Mouse (Mus musculus): ENCODE results near the gene Drd1.
A peak's percentile ranks its signal among the peaks of the same experiment; 100 is the strongest.

Drd1 gene

GRCm38 (mm10) chr13:54072526-54073057 lies 17.1 kb upstream of the Drd1 start:
- DNase-seq, result no peak

- peak; percentile 60 for DNase-seq
Observed at GRCm38 (mm10) chr13:54071606-54072331, 16.3 kb upstream of the Drd1 start, which contains the start of gene Sfxn1. Gene Sfxn1 (plus strand): TSS chr13:54071869.

- no peak for DNase-seq
Observed at GRCm38 (mm10) chr13:54071011-54071410, 15.5 kb upstream of the Drd1 start.

- DNase-seq, result no peak
Observed at GRCm38 (mm10) chr13:54067617-54068166, 12.2 kb upstream of the Drd1 start.

GRCm38 (mm10) chr13:54066081-54066746 lies 10.7 kb upstream of the Drd1 start:
- DNase-seq, result no peak

GRCm38 (mm10) chr13:54063292-54063691 lies 7.8 kb upstream of the Drd1 start:
- DNase-seq, result peak; percentile 31

- DNase-seq, result no peak
Observed at GRCm38 (mm10) chr13:54062068-54062467, 6.6 kb upstream of the Drd1 start.

- no peak for DNase-seq
Observed at GRCm38 (mm10) chr13:54054962-54055361, 543 bp downstream of the Drd1 start.

- DNase-seq, result no peak
Observed at GRCm38 (mm10) chr13:54051641-54052040, 3.9 kb downstream of the Drd1 start.

GRCm38 (mm10) chr13:54048679-54049352 lies 6.7 kb downstream of the Drd1 start:
- DNase-seq, result no peak

GRCm38 (mm10) chr13:54040256-54040655 lies 15.2 kb downstream of the Drd1 start:
- no peak for DNase-seq

GRCm38 (mm10) chr13:54037936-54038335 lies 17.6 kb downstream of the Drd1 start:
- no peak for DNase-seq

- DNase-seq, result no peak
Observed at GRCm38 (mm10) chr13:54035541-54035940, 20.0 kb downstream of the Drd1 start.

- DNase-seq, result no peak
Observed at GRCm38 (mm10) chr13:54033653-54034052, 21.9 kb downstream of the Drd1 start.

- no peak for DNase-seq
Observed at GRCm38 (mm10) chr13:54027079-54027478, 28.4 kb downstream of the Drd1 start.

GRCm38 (mm10) chr13:54023311-54023710 lies 32.2 kb downstream of the Drd1 start:
- peak; percentile 3 for DNase-seq

- DNase-seq, result no peak
Observed at GRCm38 (mm10) chr13:54008716-54009115, 46.8 kb downstream of the Drd1 start.
